Mouse (Mus musculus): Measurements from ENCODE around the gene Shisa5. TPM values are rescaled to one million over a fixed set of nuclear protein-coding genes. Genes with fewer than 3 reads are reported as not detected.

Shisa5 gene
- total RNA-seq (2012; rRNA removed) (134 and 153 TPM in 2 replicates), total RNA-seq (2014; rRNA removed) (156 and 170 TPM in 2 replicates), polyA plus RNA-seq (2012; ENCODE audit: insufficient read length, low read depth) (121 and 166 TPM in 2 replicates)

DNA sequence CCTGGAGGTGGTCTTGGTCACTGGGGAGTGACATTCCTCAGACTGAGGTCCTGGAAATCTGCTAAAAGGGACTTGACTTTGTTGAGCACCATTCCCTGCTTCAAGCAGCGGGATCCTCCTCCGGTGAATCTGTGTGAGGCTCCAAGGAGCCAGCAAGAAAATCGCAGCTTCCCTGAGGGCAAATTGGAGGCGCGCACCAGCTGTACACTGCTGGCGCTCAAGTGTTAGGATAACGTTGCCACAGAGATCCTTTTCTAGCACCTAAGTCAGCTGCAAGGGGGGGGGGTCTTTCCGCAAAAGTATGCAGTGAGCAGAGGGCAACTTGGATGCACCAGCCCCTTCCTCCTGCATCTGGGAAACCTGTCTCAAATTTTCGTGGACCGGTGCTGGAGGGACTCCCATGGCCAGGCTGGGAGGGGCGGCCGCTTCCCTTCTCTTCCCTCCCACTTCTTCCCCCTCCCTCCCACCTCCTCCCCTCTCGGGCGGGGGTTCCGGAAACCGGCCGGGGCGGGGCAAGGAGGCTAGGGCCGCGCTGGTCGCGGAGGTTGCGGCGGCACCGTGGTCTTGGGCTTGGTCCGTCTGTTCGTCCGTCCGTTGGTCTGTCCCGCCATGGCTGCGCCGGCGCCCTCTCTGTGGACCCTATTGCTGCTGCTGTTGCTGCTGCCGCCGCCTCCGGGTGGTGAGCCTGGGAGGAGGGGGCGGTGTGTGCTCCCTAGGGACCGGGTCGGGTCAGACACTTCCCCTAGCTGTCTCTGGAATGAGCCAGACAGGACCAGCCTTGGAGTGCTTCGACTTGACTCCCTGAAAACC lies at the start of gene Shisa5:
Gene Shisa5, plus strand, starts transcription at position 480 of the 810 bp plus-strand sequence.
- peaks cover 16 to 21% of the 10 kb centered on the region in 2 experiments for H3K4me1 ChIP-seq (ENCODE audit: control insufficient read depth in 1 of 2, insufficient read depth in 2 of 2)
- no peaks in the 10 kb centered on the region for H3K9me3 ChIP-seq (replicated peaks; ENCODE audit: low read length)
- H3K4me3 ChIP-seq (replicated peaks in 1 of 3; ENCODE audit: low read depth in 2 of 3, low read length in 2 of 3, poor library complexity in 1 of 3) = peak within 1 kb of the TSS; percentile 63 to 77 (median 69)
- no peaks in the 10 kb centered on the region for H3K27me3 ChIP-seq (replicated peaks)
- DNase-seq (ENCODE audit: extremely low read depth) = no peak
- in situ Hi-C loops (cut with MboI; ENCODE audit: low pct_ligation_motif_present, low pct_unique_long_range_greater_than_20kb, low sequenced_read_pairs) (no loop called here), dilution Hi-C loops (cut with MboI; ENCODE audit: extremely low pct_ligation_motif_present, extremely low pct_unique_long_range_greater_than_20kb, low sequenced_read_pairs) (no loop called here)
- no peak within 1 kb of the TSS for H3K27ac ChIP-seq (ENCODE audit: insufficient read depth, low read depth)
- H3K36me3 ChIP-seq (replicated peaks in 1 of 2; ENCODE audit: control insufficient read depth in 1 of 2, insufficient read depth in 1 of 2, low read length in 1 of 2) = peaks cover 0 to 14% of the 10 kb centered on the region in 2 experiments
- H3K9ac ChIP-seq (ENCODE audit: insufficient read depth, low read depth) = peak within 1 kb of the TSS; percentile 46
- peak within 1 kb of the TSS; percentile 69 for H3K4me2 ChIP-seq (ENCODE audit: insufficient read depth, low read depth, poor library complexity, severe bottlenecking)
- TF ChIP-seq TCF12 (IDR thresholded peaks at IDR 0.05; ENCODE audit: low read depth, low read length) (peak; percentile 5; the same call in 1 of the 2 replicates), KAT2A (IDR thresholded peaks at IDR 0.05; ENCODE audit: insufficient replicate concordance, low read length) (0 out of 2 replicates have a peak, but pooled peaks have one; percentile 19), POLR2A (IDR thresholded peaks at IDR 0.05; ENCODE audit: low read depth, low read length) (peak; percentile 55), ELF1 (IDR thresholded peaks at IDR 0.05; ENCODE audit: low read depth, low read length) (peak; percentile 53; the same call in 1 of the 2 replicates), MXI1 (IDR thresholded peaks at IDR 0.05; ENCODE audit: low read depth, low read length) (no peak; the same call in 1 of the 2 replicates), PAX5 (IDR thresholded peaks at IDR 0.05; ENCODE audit: low read length) (no peak), MAZ (IDR thresholded peaks at IDR 0.05; ENCODE audit: low read depth, low read length) (peak; percentile 99), RAD21 (IDR thresholded peaks at IDR 0.05; ENCODE audit: low read depth, low read length) (no peak)
- H3K79me2 ChIP-seq (replicated peaks; ENCODE audit: control insufficient read depth, extremely low read depth, insufficient read depth, poor library complexity, severe bottlenecking) = no peaks in the 10 kb centered on the region

- Histone ChIP-seq H3K27me3 (replicated peaks) (no peaks in the 10 kb centered on the region), H3K27ac (ENCODE audit: insufficient read depth, low read depth) (no peak overlapping the region), H3K79me2 (replicated peaks; ENCODE audit: control insufficient read depth, extremely low read depth, insufficient read depth, poor library complexity, severe bottlenecking) (no peaks in the 10 kb centered on the region), H3K4me3 (replicated peaks in 1 of 3; ENCODE audit: low read depth in 2 of 3, low read length in 2 of 3, poor library complexity in 1 of 3) (no peak overlapping the region), H3K4me2 (ENCODE audit: insufficient read depth, low read depth, poor library complexity, severe bottlenecking) (0 out of 2 replicates have a peak overlapping the region, but pooled peaks have one; percentile 99), H3K36me3 (replicated peaks in 1 of 2; ENCODE audit: control insufficient read depth in 1 of 2, insufficient read depth in 1 of 2, low read length in 1 of 2) (no peaks in the 10 kb centered on the region), H3K9me3 (replicated peaks; ENCODE audit: low read length) (no peaks in the 10 kb centered on the region), H3K9ac (ENCODE audit: insufficient read depth, low read depth) (0 out of 2 replicates have a peak overlapping the region, but pooled peaks have one; percentile 27), H3K4me1 (ENCODE audit: control insufficient read depth in 1 of 2, insufficient read depth in 2 of 2) (peaks cover 13 to 47% of the 10 kb centered on the region in 2 experiments)
- dilution Hi-C loops (cut with MboI; ENCODE audit: extremely low pct_ligation_motif_present, extremely low pct_unique_long_range_greater_than_20kb, low sequenced_read_pairs) = no loop called here
- TF ChIP-seq ZMIZ1 (IDR thresholded peaks at IDR 0.05; ENCODE audit: low read depth, low read length) (no peak), MXI1 (IDR thresholded peaks at IDR 0.05; ENCODE audit: low read depth, low read length) (no peak), UBTF (IDR thresholded peaks at IDR 0.05; ENCODE audit: low read depth, low read length) (no peak), SIN3A (IDR thresholded peaks at IDR 0.05; ENCODE audit: low read length) (no peak), ELF1 (IDR thresholded peaks at IDR 0.05; ENCODE audit: low read depth, low read length) (no peak), SMC3 (IDR thresholded peaks at IDR 0.05; ENCODE audit: low read depth, low read length) (no peak), POLR2A (IDR thresholded peaks at IDR 0.05; ENCODE audit: low read depth, low read length) (no peak), CTCF (conservative IDR thresholded peaks at IDR 0.05 in 1 of 2, IDR thresholded peaks at IDR 0.05 in 1 of 2; ENCODE audit: low read depth in 2 of 2, low read length in 2 of 2) (no peak), NELFE (IDR thresholded peaks at IDR 0.05; ENCODE audit: low read depth, low read length) (no peak), ZNF384 (IDR thresholded peaks at IDR 0.05; ENCODE audit: low read depth, low read length) (no peak), CHD1 (IDR thresholded peaks at IDR 0.05; ENCODE audit: low read depth, low read length) (no peak), HCFC1 (IDR thresholded peaks at IDR 0.05; ENCODE audit: low read depth, low read length) (no peak), POLR2AphosphoS2 (IDR thresholded peaks at IDR 0.05; ENCODE audit: low read depth, low read length) (no peak), TBP (conservative IDR thresholded peaks at IDR 0.05; ENCODE audit: low read depth, low read length) (no peak), USF2 (conservative IDR thresholded peaks at IDR 0.05; ENCODE audit: low read depth, low read length) (no peak), RCOR1 (conservative IDR thresholded peaks at IDR 0.05; ENCODE audit: low read depth, low read length) (no peak), E2F4 (IDR thresholded peaks at IDR 0.05; ENCODE audit: insufficient replicate concordance, low read depth, low read length) (no peak), MAZ (IDR thresholded peaks at IDR 0.05; ENCODE audit: low read depth, low read length) (no peak)
- in situ Hi-C loops (cut with MboI; ENCODE audit: low pct_ligation_motif_present, low pct_unique_long_range_greater_than_20kb, low sequenced_read_pairs) = no loop called here
- DNase-seq (ENCODE audit: extremely low read depth) = no peak
Measured at GRCm38 (mm10) chr9:108989802-108990461, 48.4 kb upstream of the Shisa5 start.
